Mouse (Mus musculus): ENCODE data around the gene Ptprs. TPM values are rescaled to one million over a fixed set of nuclear protein-coding genes. Genes with fewer than 3 reads are reported as not detected.
A peak's percentile ranks its signal among the peaks of the same experiment; 100 is the strongest.

Ptprs gene
- polyA plus RNA-seq, 1 experiment from 2014 or later: 5.3 TPM

GRCm38 (mm10) chr17:56409759-56410158, 66.5 kb downstream of the Ptprs start:
- H3K27ac ChIP-seq (ENCODE audit: low read length): no peak overlapping the region
- 0 out of 2 replicates have a peak, but pooled peaks have one; percentile 22 for ATAC-seq (ENCODE audit: low read depth)

GRCm38 (mm10) chr17:56408965-56409625, 67.2 kb downstream of the Ptprs start:
- Histone ChIP-seq H3K4me3 (ENCODE audit: low read depth, low read length) (no peak overlapping the region), H3K9ac (ENCODE audit: low read depth, low read length) (no peak overlapping the region), H3K36me3 (ENCODE audit: control insufficient read depth, insufficient read depth) (no peaks in the 10 kb centered on the region; the same call in 1 of the 2 replicates), H3K27me3 (ENCODE audit: control insufficient read depth, insufficient read depth, low read depth, low read length) (no peaks in the 10 kb centered on the region), H3K4me1 (ENCODE audit: control insufficient read depth, low read depth, low read length) (peaks cover 12% of the 10 kb centered on the region), H3K4me2 (ENCODE audit: low read depth, low read length) (no peak overlapping the region), H3K9me3 (replicated peaks; ENCODE audit: control insufficient read depth, low read length) (no peaks in the 10 kb centered on the region), H3K27ac (ENCODE audit: low read length) (no peak overlapping the region)
- no peak for ATAC-seq (ENCODE audit: low read depth)
- 43% methylated on average over 13 of the region's 13 CpGs for WGBS (ENCODE audit: insufficient replicate concordance)

More at GRCm38 (mm10) chr17:56409759-56410158, 66.5 kb downstream of the Ptprs start:
- Histone ChIP-seq H3K9ac (ENCODE audit: low read depth, low read length) (no peak overlapping the region), H3K4me3 (ENCODE audit: low read depth, low read length) (no peak overlapping the region), H3K27me3 (ENCODE audit: control insufficient read depth, insufficient read depth, low read depth, low read length) (no peaks in the 10 kb centered on the region), H3K4me2 (ENCODE audit: low read depth, low read length) (no peak overlapping the region), H3K36me3 (ENCODE audit: control insufficient read depth, insufficient read depth) (no peaks in the 10 kb centered on the region; the same call in 1 of the 2 replicates), H3K9me3 (replicated peaks; ENCODE audit: control insufficient read depth, low read length) (no peaks in the 10 kb centered on the region), H3K4me1 (ENCODE audit: control insufficient read depth, low read depth, low read length) (peaks cover 12% of the 10 kb centered on the region)
- 41% methylated on average over 8 of the region's 8 CpGs for WGBS (ENCODE audit: insufficient replicate concordance)

- Histone ChIP-seq H3K36me3 (ENCODE audit: control insufficient read depth, insufficient read depth) (no peaks in the 10 kb centered on the region; the same call in 1 of the 2 replicates), H3K27ac (ENCODE audit: low read length) (no peak overlapping the region), H3K4me1 (ENCODE audit: control insufficient read depth, low read depth, low read length) (peaks cover 12% of the 10 kb centered on the region), H3K9me3 (replicated peaks; ENCODE audit: control insufficient read depth, low read length) (no peaks in the 10 kb centered on the region), H3K27me3 (ENCODE audit: control insufficient read depth, insufficient read depth, low read depth, low read length) (no peaks in the 10 kb centered on the region), H3K9ac (ENCODE audit: low read depth, low read length) (no peak overlapping the region), H3K4me2 (ENCODE audit: low read depth, low read length) (no peak overlapping the region), H3K4me3 (ENCODE audit: low read depth, low read length) (no peak overlapping the region)
- 55% methylated on average over 8 of the region's 8 CpGs for WGBS (ENCODE audit: insufficient replicate concordance)
- no peak for ATAC-seq (ENCODE audit: low read depth)
Measured at GRCm38 (mm10) chr17:56407379-56407778, 68.9 kb downstream of the Ptprs start.

DNA sequence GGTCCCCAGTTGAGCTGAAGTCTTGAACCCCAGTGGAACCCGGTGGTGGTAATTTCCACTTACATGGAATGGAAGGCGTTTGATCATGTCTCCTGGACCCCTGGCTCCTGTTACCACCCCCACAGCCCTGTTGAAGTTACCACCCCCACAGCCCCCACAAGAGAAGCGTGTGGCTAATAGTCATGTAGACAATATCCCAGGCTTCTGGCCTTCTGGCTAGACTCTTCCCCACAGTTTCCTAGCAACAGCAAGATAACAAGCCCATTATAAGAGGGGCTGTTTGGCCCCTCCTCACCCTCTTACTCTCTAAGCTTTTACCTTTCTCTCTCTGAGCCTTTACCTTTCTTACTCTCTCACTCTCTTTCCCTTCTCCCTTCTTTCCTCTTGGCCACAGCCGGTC, 69.4 kb downstream of the Ptprs start:
- 56% methylated on average over 4 of the region's 4 CpGs for WGBS (ENCODE audit: insufficient replicate concordance)
- Histone ChIP-seq H3K27me3 (ENCODE audit: control insufficient read depth, insufficient read depth, low read depth, low read length) (no peaks in the 10 kb centered on the region), H3K4me1 (ENCODE audit: control insufficient read depth, low read depth, low read length) (peaks cover 12% of the 10 kb centered on the region), H3K27ac (ENCODE audit: low read length) (no peak overlapping the region), H3K4me2 (ENCODE audit: low read depth, low read length) (no peak overlapping the region), H3K4me3 (ENCODE audit: low read depth, low read length) (no peak overlapping the region), H3K9ac (ENCODE audit: low read depth, low read length) (no peak overlapping the region), H3K9me3 (replicated peaks; ENCODE audit: control insufficient read depth, low read length) (no peaks in the 10 kb centered on the region), H3K36me3 (ENCODE audit: control insufficient read depth, insufficient read depth) (no peaks in the 10 kb centered on the region; the same call in 1 of the 2 replicates)
- ATAC-seq (ENCODE audit: low read depth): no peak

GRCm38 (mm10) chr17:56405856-56406840, 70.1 kb downstream of the Ptprs start:
- no peaks in the 10 kb centered on the region for H3K36me3 ChIP-seq (ENCODE audit: control insufficient read depth, insufficient read depth)
- peak overlapping the region; percentile 58 for H3K27ac ChIP-seq (ENCODE audit: low read length)
- H3K4me1 ChIP-seq (ENCODE audit: control insufficient read depth, low read depth, low read length): peaks cover 12% of the 10 kb centered on the region
- 51% methylated on average over 14 of the region's 14 CpGs for WGBS (ENCODE audit: insufficient replicate concordance)
- no peak overlapping the region for H3K4me2 ChIP-seq (ENCODE audit: low read depth, low read length)
- no peak overlapping the region for H3K9ac ChIP-seq (ENCODE audit: low read depth, low read length)
- H3K9me3 ChIP-seq (replicated peaks; ENCODE audit: control insufficient read depth, low read length): no peaks in the 10 kb centered on the region
- ATAC-seq (ENCODE audit: low read depth): peak; percentile 32; the same call in 1 of the 2 replicates
- no peaks in the 10 kb centered on the region for H3K27me3 ChIP-seq (ENCODE audit: control insufficient read depth, insufficient read depth, low read depth, low read length)
- no peak overlapping the region for H3K4me3 ChIP-seq (ENCODE audit: low read depth, low read length)

DNA sequence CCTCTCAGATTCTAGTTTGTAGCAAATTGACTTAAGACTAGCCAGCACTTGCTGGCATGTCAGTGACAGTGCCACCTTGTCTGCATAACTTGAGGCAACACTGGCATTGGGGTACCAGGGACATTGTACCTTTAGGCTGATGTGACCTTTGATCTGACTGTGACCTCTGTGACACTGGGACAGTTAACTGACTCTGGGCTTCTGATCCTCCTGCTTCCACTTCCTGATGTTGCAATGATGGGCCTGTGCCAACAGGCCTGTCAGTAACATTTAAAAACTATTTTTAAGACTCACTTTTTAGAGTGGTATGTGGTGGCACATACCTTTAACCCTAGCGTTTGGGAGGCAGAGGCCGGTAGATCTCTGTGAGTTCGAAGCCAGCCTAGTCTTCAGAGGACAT, 70.9 kb downstream of the Ptprs start:
- Histone ChIP-seq H3K4me2 (ENCODE audit: low read depth, low read length) (no peak overlapping the region), H3K4me1 (ENCODE audit: control insufficient read depth, low read depth, low read length) (peaks cover 12% of the 10 kb centered on the region), H3K27me3 (ENCODE audit: control insufficient read depth, insufficient read depth, low read depth, low read length) (no peaks in the 10 kb centered on the region), H3K4me3 (ENCODE audit: low read depth, low read length) (no peak overlapping the region), H3K27ac (ENCODE audit: low read length) (peak overlapping the region; percentile 58), H3K9me3 (replicated peaks; ENCODE audit: control insufficient read depth, low read length) (no peaks in the 10 kb centered on the region), H3K9ac (ENCODE audit: low read depth, low read length) (no peak overlapping the region), H3K36me3 (ENCODE audit: control insufficient read depth, insufficient read depth) (no peaks in the 10 kb centered on the region)
- 68% methylated on average over 3 of the region's 3 CpGs for WGBS (ENCODE audit: insufficient replicate concordance)
- peak; percentile 56 for ATAC-seq (ENCODE audit: low read depth)

DNA sequence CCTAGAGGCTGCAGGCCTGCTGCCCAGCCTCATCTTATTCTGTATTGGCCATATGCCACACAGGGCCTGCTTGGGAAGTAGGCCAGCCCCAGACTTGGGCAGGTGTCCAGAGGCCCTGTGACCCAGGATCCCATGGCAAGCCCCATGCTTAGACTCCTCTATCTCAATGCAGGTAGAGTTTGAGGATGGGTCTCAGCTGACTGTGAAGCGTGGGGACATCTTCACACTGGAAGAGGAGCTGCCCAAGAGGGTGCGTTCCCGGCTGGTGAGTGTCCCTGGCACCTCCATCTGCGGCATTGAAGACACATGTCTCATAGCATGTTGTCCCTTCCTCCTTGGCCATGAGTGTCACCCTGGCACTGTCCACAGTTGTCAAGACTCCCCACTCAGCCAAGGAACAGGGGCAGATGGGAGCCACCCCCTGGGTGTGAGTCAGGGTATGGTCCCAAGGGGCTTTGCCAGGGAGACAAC, 75.2 kb downstream of the Ptprs start:
- Histone ChIP-seq H3K9me3 (replicated peaks; ENCODE audit: control insufficient read depth, low read length) (no peaks in the 10 kb centered on the region), H3K4me1 (ENCODE audit: control insufficient read depth, low read depth, low read length) (peaks cover 6% of the 10 kb centered on the region), H3K27me3 (ENCODE audit: control insufficient read depth, insufficient read depth, low read depth, low read length) (no peaks in the 10 kb centered on the region), H3K4me2 (ENCODE audit: low read depth, low read length) (no peak overlapping the region), H3K36me3 (ENCODE audit: control insufficient read depth, insufficient read depth) (peaks cover 3% of the 10 kb centered on the region), H3K4me3 (ENCODE audit: low read depth, low read length) (no peak overlapping the region), H3K27ac (ENCODE audit: low read length) (no peak overlapping the region), H3K9ac (ENCODE audit: low read depth, low read length) (no peak overlapping the region)
- WGBS (ENCODE audit: insufficient replicate concordance): 93% methylated on average over 4 of the region's 4 CpGs
- no peak for ATAC-seq (ENCODE audit: low read depth)

GRCm38 (mm10) chr17:56400221-56400620, 76.1 kb downstream of the Ptprs start:
- no peaks in the 10 kb centered on the region for H3K4me1 ChIP-seq (ENCODE audit: control insufficient read depth, low read depth, low read length)
- no peak overlapping the region for H3K4me2 ChIP-seq (ENCODE audit: low read depth, low read length)
- H3K4me3 ChIP-seq (ENCODE audit: low read depth, low read length): no peak overlapping the region
- H3K27me3 ChIP-seq (ENCODE audit: control insufficient read depth, insufficient read depth, low read depth, low read length): no peaks in the 10 kb centered on the region
- H3K27ac ChIP-seq (ENCODE audit: low read length): no peak overlapping the region
- H3K9me3 ChIP-seq (replicated peaks; ENCODE audit: control insufficient read depth, low read length): no peaks in the 10 kb centered on the region
- peaks cover 3% of the 10 kb centered on the region for H3K36me3 ChIP-seq (ENCODE audit: control insufficient read depth, insufficient read depth)
- no peak overlapping the region for H3K9ac ChIP-seq (ENCODE audit: low read depth, low read length)
- ATAC-seq (ENCODE audit: low read depth): no peak
- WGBS (ENCODE audit: insufficient replicate concordance): 72% methylated on average over 3 of the region's 3 CpGs
